Mouse (Mus musculus): ENCODE results near the gene Efcab9.

DNA sequence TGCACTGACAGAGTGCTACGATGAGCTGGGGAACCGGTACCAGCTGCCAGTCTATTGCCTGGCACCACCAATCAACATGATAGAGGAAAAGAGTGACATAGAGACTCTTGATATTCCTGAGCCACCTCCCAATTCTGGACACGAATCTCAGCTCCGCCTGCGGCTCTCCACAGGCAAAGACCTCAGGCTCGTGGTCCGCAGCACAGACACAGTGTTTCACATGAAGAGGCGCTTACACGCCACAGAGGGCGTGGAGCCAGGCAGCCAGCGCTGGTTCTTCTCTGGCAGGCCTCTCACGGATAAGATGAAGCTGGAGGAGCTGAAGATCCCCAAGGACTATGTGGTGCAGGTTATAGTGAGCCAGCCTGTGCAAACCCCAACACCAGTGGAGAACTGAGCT, 15.8 kb downstream of the Efcab9 start:
- TF ChIP-seq POLR2A (IDR thresholded peaks at IDR 0.05; ENCODE audit: low read depth, low read length) (no peak), CTCF (conservative IDR thresholded peaks at IDR 0.05 in 1 of 2, IDR thresholded peaks at IDR 0.05 in 1 of 2; ENCODE audit: low read depth in 2 of 2, low read length in 2 of 2) (no peak), JUND (conservative IDR thresholded peaks at IDR 0.05; ENCODE audit: low read depth, low read length) (no peak), ETS1 (conservative IDR thresholded peaks at IDR 0.05; ENCODE audit: low read depth, low read length) (no peak), EP300 (IDR thresholded peaks at IDR 0.05; ENCODE audit: low read length) (no peak), USF1 (IDR thresholded peaks at IDR 0.05; ENCODE audit: low read depth, low read length) (no peak), TBP (conservative IDR thresholded peaks at IDR 0.05; ENCODE audit: low read depth, low read length) (no peak), MXI1 (IDR thresholded peaks at IDR 0.05; ENCODE audit: low read depth, low read length) (no peak), TCF12 (IDR thresholded peaks at IDR 0.05; ENCODE audit: low read depth, low read length) (no peak)
